Mouse (Mus musculus) forebrain, embryonic 14.5 days (tissue): ENCODE measurements around the gene Ccdc33. TPM values are rescaled to one million over a fixed set of nuclear protein-coding genes. Genes with fewer than 3 reads are reported as not detected.
A peak's percentile ranks its signal among the peaks of the same experiment; 100 is the strongest.

Experiments
- ATAC-seq: fragments of 200-750 bp; cut with Nextera tagmentation; 2 replicates; pipeline ENCODE4 v1.8.0; 2017; ENCODE audit warnings: mild to moderate bottlenecking, moderate library complexity
- DNase-seq: peaks from one replicate; pipeline ENCODE4 v3.0.0-alpha.2; 2015; ENCODE audit warnings: low spot score
- H3K27ac ChIP-seq: fragments of 300-500 bp; sonication (generic); 2 replicates; pipeline ENCODE4 v1.5.1; 2014; ENCODE audit warnings: low read depth, mild to moderate bottlenecking, control low read depth, low read length, moderate library complexity
- H3K27me3 ChIP-seq: fragments of 300-500 bp; sonication (generic); replicated peaks from 2 replicates; pipeline ENCODE4 v1.6.1; 2014; ENCODE audit warnings: low read length, control low read depth, mixed read lengths; ENCODE audit not compliant: control insufficient read depth, insufficient read depth
- H3K36me3 ChIP-seq: fragments of 300-500 bp; sonication (generic); 2 replicates; pipeline ENCODE4 v1.6.1; 2014; ENCODE audit warnings: low read length, control low read depth; ENCODE audit not compliant: control insufficient read depth, insufficient read depth
- H3K4me1 ChIP-seq: fragments of 300-500 bp; sonication (generic); 2 replicates; pipeline ENCODE4 v1.6.1; 2014; ENCODE audit warnings: antibody characterized with exemption, low read length, control low read depth; ENCODE audit not compliant: control insufficient read depth, insufficient read depth
- H3K4me2 ChIP-seq: fragments of 300-500 bp; sonication (generic); 2 replicates; pipeline ENCODE4 v1.6.1; 2014; ENCODE audit warnings: mild to moderate bottlenecking, control low read depth, low read length
- H3K4me3 ChIP-seq: fragments of 300-500 bp; sonication (generic); 2 replicates; pipeline ENCODE4 v1.5.1; 2014; ENCODE audit warnings: low read depth, low read length, control low read depth
- H3K9ac ChIP-seq: fragments of 300-500 bp; sonication (generic); 2 replicates; pipeline ENCODE4 v1.6.1; 2014; ENCODE audit warnings: mild to moderate bottlenecking, low read length, control low read depth, moderate library complexity
- H3K9me3 ChIP-seq: fragments of 300-500 bp; sonication (generic); replicated peaks from 2 replicates; pipeline ENCODE4 v1.6.1; 2016; ENCODE audit warnings: low read length, control low read depth, mixed read lengths; ENCODE audit not compliant: control insufficient read depth
- WGBS: fragments of 180-500 bp; shearing (Covaris S2); extraction: QIAGEN DNeasy Blood & Tissue Kit; methylation state at CpG from one replicate; pipeline ENCODE4 v1.1.7; 2014; 5-methylcytosine and 5-hydroxymethylcytosine counted together
- polyA plus RNA-seq: library from polyadenylated mRNA; unstranded; fragments of >200 nt; fragmentation: Nextera tagmentation; extraction: Ambion mirVana; gene quantifications from 2 replicates; pipeline ENCODE4 v1.2.1, GENCODE M21; 2014

The Ccdc33 gene
- polyA plus RNA-seq, 1 experiment from 2014 or later: 0.48 TPM

GRCm38 (mm10) chr9:58012935-58013334, 105.7 kb downstream of the Ccdc33 start:
- ATAC-seq (peak; percentile 41), DNase-seq (peak; percentile 83)
- no peak overlapping the region for H3K9ac ChIP-seq
- no peak overlapping the region for H3K4me2 ChIP-seq
- H3K36me3 ChIP-seq: no peaks in the 10 kb centered on the region
- WGBS: 20% methylated on average over 2 of the region's 2 CpGs
- H3K27ac ChIP-seq: no peak overlapping the region
- no peaks in the 10 kb centered on the region for H3K9me3 ChIP-seq
- no peak overlapping the region for H3K4me3 ChIP-seq
- peaks cover 18% of the 10 kb centered on the region for H3K4me1 ChIP-seq
- H3K27me3 ChIP-seq: no peaks in the 10 kb centered on the region

GRCm38 (mm10) chr9:58012486-58012885, 106.1 kb downstream of the Ccdc33 start:
- ATAC-seq (no peak), DNase-seq (no peak)
- no peak overlapping the region for H3K4me2 ChIP-seq
- 73% methylated on average over 2 of the region's 2 CpGs for WGBS
- H3K27me3 ChIP-seq: no peaks in the 10 kb centered on the region
- H3K9me3 ChIP-seq: no peaks in the 10 kb centered on the region
- H3K36me3 ChIP-seq: no peaks in the 10 kb centered on the region
- H3K9ac ChIP-seq: no peak overlapping the region
- H3K27ac ChIP-seq: no peak overlapping the region
- no peak overlapping the region for H3K4me3 ChIP-seq
- H3K4me1 ChIP-seq: peaks cover 18% of the 10 kb centered on the region

GRCm38 (mm10) chr9:58011552-58011951, 107.1 kb downstream of the Ccdc33 start:
- WGBS: 90% methylated on average over 8 of the region's 8 CpGs

GRCm38 (mm10) chr9:58011027-58011426, 107.6 kb downstream of the Ccdc33 start:
- no peaks in the 10 kb centered on the region for H3K9me3 ChIP-seq

More at GRCm38 (mm10) chr9:58011552-58011951, 107.1 kb downstream of the Ccdc33 start:
- no peak overlapping the region for H3K4me3 ChIP-seq
- DNase-seq (no peak), ATAC-seq (no peak)
- H3K9me3 ChIP-seq: no peaks in the 10 kb centered on the region
- H3K4me2 ChIP-seq: no peak overlapping the region
- H3K27ac ChIP-seq: no peak overlapping the region
- peaks cover 18% of the 10 kb centered on the region for H3K4me1 ChIP-seq
- H3K9ac ChIP-seq: no peak overlapping the region
- no peaks in the 10 kb centered on the region for H3K27me3 ChIP-seq
- H3K36me3 ChIP-seq: no peaks in the 10 kb centered on the region

GRCm38 (mm10) chr9:58009588-58009987, 109.0 kb downstream of the Ccdc33 start:
- H3K27me3 ChIP-seq: no peaks in the 10 kb centered on the region
- peaks cover 18% of the 10 kb centered on the region for H3K4me1 ChIP-seq
- H3K27ac ChIP-seq: peak overlapping the region; percentile 87
- H3K9ac ChIP-seq: no peak overlapping the region
- peak; percentile 30 for ATAC-seq
- H3K9me3 ChIP-seq: no peaks in the 10 kb centered on the region
- 35% methylated on average over 3 of the region's 3 CpGs for WGBS
- H3K4me2 ChIP-seq: peak overlapping the region; percentile 49; the same call in 1 of the 2 replicates
- peak; percentile 36 for DNase-seq
- no peaks in the 10 kb centered on the region for H3K36me3 ChIP-seq
- no peak overlapping the region for H3K4me3 ChIP-seq

More at GRCm38 (mm10) chr9:58011027-58011426, 107.6 kb downstream of the Ccdc33 start:
- H3K4me3 ChIP-seq: no peak overlapping the region
- 52% methylated on average over 7 of the region's 7 CpGs for WGBS
- ATAC-seq: no peak
- no peak overlapping the region for H3K9ac ChIP-seq
- H3K36me3 ChIP-seq: no peaks in the 10 kb centered on the region
- H3K27me3 ChIP-seq: no peaks in the 10 kb centered on the region
- H3K4me2 ChIP-seq: no peak overlapping the region
- DNase-seq: no peak
- H3K4me1 ChIP-seq: peaks cover 18% of the 10 kb centered on the region
- no peak overlapping the region for H3K27ac ChIP-seq

- Histone ChIP-seq H3K36me3 (no peaks in the 10 kb centered on the region), H3K27me3 (no peaks in the 10 kb centered on the region), H3K9me3 (no peaks in the 10 kb centered on the region), H3K4me1 (peaks cover 18% of the 10 kb centered on the region), H3K27ac (peak overlapping the region; percentile 87), H3K9ac (peak overlapping the region; percentile 61), H3K4me2 (peak overlapping the region; percentile 49), H3K4me3 (peak overlapping the region; percentile 11; the same call in 1 of the 2 replicates)
- DNase-seq: peak; percentile 98
- 1% methylated on average over 6 of the region's 6 CpGs for WGBS
- ATAC-seq: peak; percentile 95
Measured at GRCm38 (mm10) chr9:58009015-58009362, 109.6 kb downstream of the Ccdc33 start.

GRCm38 (mm10) chr9:58008336-58009014, 110.1 kb downstream of the Ccdc33 start:
- H3K4me3 ChIP-seq: peak overlapping the region; percentile 11; the same call in 1 of the 2 replicates
- WGBS: 49% methylated on average over 12 of the region's 12 CpGs
- peaks cover 18% of the 10 kb centered on the region for H3K4me1 ChIP-seq
- H3K4me2 ChIP-seq: peak overlapping the region; percentile 49
- H3K9ac ChIP-seq: peak overlapping the region; percentile 61
- ATAC-seq (peak; percentile 60), DNase-seq (no peak)
- peak overlapping the region; percentile 87 for H3K27ac ChIP-seq
- H3K9me3 ChIP-seq: no peaks in the 10 kb centered on the region
- H3K36me3 ChIP-seq: no peaks in the 10 kb centered on the region
- H3K27me3 ChIP-seq: no peaks in the 10 kb centered on the region

GRCm38 (mm10) chr9:58005753-58006461, 112.7 kb downstream of the Ccdc33 start, which contains the start of gene Cyp11a1:
Gene Cyp11a1 (plus strand): TSS chr9:58006411.
- Histone ChIP-seq H3K9me3 (no peaks in the 10 kb centered on the region), H3K4me2 (no peak within 1 kb of the TSS), H3K4me1 (peaks cover 15% of the 10 kb centered on the region), H3K27me3 (no peaks in the 10 kb centered on the region), H3K9ac (no peak within 1 kb of the TSS), H3K36me3 (no peaks in the 10 kb centered on the region), H3K27ac (0 out of 2 replicates have a peak within 1 kb of the TSS, but pooled peaks have one; percentile 21), H3K4me3 (no peak within 1 kb of the TSS)
- DNase-seq (no peak), ATAC-seq (no peak)
- WGBS: 85% methylated on average over 16 of the region's 16 CpGs

- Histone ChIP-seq H3K9ac (no peak overlapping the region), H3K36me3 (no peaks in the 10 kb centered on the region), H3K27me3 (peaks cover 3% of the 10 kb centered on the region; the same call in 1 of the 2 replicates), H3K4me1 (peaks cover 3% of the 10 kb centered on the region), H3K27ac (no peak overlapping the region), H3K9me3 (no peaks in the 10 kb centered on the region), H3K4me3 (no peak overlapping the region), H3K4me2 (no peak overlapping the region)
- DNase-seq: no peak
- ATAC-seq: no peak
- WGBS: 37% methylated on average over 2 of the region's 2 CpGs
Measured at GRCm38 (mm10) chr9:58003272-58003671, 115.4 kb downstream of the Ccdc33 start.
